Mouse (Mus musculus): Measurements from ENCODE around the gene Zbtb33.
"Not testable (repeated sequence)": the region's sequence is repeated elsewhere in the genome, so short reads cannot be mapped to it uniquely, and the experiment has no call there.

Gene Zbtb33

DNA sequence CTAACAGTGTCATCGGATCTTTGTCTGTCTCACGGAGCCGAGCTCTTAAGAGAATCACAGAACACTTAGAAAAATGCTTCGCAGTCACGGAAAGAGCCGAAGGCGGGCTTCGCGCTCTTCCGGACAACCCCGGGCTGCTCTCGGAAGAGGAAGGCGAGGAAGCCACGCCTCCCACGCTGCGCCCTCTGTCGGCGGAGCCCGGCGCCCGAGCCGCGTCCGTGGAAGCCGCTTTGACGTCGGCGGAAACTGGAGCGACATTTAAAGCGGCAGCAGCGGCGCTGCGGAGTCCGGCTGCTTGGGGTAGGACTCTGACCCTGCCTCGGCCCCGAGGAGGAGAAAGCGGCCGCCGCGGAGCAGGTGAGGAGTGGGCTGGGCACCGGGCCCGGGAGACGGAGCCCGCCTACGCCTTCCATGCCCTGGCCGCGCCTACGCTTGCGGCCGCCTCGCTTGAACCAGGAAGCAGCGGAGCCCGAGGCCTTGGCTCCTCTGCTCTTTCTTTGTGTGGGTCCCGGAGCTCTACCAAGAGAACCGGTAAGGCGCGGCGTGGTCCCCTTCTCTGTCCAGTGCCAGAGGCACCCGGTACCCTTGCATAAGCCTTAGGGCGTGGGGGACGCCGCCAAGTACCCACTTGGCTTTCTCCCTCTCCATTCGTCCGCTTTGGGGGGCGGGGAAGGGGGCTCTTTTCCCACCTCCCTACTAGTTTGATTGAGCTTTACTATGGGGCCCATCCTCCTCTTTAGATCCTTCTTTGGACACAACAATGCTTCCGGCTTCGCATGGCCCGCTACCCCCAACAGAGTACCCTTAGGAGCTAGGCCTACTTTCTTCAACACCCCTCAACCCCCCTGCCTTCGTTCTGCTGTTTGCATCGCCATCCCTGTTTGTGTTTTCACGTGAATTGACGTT, at the start of gene Zbtb33:
Gene Zbtb33 (plus strand): TSS at position 242 of the 906 bp plus-strand sequence.
- peak; percentile 50 for DNase-seq (ENCODE audit: low spot score)

- DNase-seq (ENCODE audit: low spot score), result no peak
Observed at GRCm38 (mm10) chrX:38159097-38159496, 30.5 kb upstream of the Zbtb33 start.

- no peak for DNase-seq (ENCODE audit: low spot score)
Observed at GRCm38 (mm10) chrX:38165315-38165714, 24.3 kb upstream of the Zbtb33 start.

- no peak for DNase-seq (ENCODE audit: low spot score)
Observed at GRCm38 (mm10) chrX:38166064-38166463, 23.5 kb upstream of the Zbtb33 start.

DNA sequence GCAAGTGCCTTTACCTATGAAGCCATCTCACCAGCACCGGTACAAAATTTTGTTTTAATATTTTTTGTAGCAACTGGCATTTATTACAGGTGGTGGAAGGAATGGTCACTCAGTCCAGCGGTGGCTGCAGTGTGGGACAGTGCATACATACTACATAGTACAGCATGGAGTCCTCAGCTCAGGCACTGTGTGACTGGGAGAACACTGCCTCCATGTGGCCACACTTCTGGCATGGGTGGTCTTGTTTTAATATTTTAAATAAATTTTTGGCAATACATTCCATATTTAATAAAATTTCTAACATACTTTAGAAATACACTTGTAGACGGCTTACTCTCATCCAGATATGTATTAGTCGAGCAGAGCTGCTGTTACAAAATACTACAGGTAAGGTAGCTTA, 23.0 kb upstream of the Zbtb33 start:
- DNase-seq (ENCODE audit: low spot score), result no peak

DNA sequence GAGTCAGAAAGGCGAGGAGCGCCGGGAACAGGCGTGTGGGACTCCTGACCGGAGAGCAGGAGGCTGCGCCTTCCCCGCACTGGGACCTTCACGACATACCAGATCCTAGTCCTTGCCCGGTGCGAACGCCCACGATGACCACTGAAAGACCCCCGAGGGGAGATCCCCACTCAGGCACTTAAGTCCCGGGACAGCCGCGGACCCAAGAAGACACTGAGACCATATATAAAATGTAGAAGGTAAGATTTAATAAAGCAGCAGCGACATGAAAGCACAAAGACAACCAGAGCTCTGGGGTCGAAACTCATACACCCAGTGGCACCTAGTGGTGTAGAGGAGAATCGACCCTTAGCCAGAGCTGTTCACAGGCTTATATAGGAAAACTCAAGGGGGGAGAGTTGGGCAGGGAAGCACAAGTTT, 9.7 kb upstream of the Zbtb33 start:
- DNase-seq (ENCODE audit: low spot score), result not testable (repeated sequence)

DNA sequence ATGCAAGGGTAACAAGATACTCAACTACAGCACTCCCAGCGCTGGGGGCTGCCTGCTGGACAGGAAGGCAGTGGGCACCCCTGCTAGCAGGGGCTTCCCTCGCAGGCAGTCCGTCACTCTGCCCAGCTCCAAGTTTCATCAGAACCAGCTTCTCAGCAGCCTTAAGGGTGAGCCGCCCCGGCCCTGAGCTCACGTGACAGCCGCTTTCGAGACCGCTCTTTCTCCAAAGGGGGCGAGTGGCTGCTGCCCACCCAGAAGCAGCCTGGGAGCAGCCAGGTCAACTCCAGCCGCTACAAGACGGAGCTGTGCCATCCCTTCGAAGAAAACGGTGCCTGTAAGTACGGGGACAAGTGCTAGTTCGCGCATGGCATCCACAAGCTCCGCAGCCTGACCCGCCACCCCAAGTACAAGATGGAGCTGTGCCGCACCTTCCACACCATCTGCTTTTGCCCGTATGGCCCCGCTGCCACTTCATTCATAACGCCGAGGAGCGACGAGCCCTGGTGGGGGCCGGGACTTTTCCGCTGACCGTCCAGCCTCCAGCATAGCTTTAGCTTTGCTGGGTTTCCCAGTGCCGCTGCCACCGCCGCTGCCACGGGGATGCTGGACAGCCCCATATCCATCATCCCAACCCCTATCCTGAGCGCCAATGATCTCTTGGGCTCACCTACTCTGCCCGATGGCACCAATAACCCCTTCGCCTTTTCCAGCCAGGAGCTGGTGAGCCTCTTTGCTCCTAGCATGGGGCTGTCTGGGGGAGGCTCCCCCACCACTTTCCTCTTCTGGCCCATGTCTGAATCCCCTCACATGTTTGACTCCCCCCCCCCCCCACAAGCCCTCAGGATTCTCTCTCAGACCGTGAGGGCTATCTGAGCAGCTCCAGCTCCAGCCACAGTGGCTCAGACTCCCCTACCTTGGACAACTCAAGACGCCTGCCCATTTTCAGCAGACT, 8.7 kb upstream of the Zbtb33 start:
- DNase-seq (ENCODE audit: low spot score), result no peak

DNA sequence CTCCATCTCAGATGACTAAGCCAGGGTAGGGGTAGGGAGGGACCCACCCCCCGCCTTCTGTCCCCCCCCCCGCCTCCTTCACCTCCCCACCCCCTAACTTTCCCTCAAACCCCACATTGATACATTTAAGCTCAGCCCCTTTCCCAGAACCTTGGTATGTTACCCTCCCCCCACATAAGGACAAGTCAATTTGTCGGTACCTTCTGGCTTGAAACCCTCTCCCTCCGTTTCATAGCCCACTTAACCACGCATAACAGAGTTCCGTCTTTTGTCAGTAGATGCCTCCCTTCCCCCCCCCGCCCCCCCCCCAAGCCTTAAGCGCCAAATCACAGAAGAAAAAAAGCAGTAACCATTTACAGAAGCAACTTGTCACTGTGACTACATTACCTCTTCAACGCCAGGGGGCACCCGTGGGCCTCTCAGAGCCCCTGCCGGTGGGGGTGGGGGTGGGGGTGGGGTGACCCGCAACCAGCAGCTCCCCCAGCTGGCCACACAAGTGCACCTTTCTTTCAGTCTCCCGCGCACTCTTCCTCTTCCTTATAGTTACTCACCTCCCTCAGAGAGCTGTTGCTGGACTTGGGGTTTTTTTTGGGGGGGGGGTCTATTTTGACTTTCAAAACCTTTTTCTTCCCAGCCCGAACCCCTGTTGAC, 7.9 kb upstream of the Zbtb33 start:
- no peak for DNase-seq (ENCODE audit: low spot score)

DNA sequence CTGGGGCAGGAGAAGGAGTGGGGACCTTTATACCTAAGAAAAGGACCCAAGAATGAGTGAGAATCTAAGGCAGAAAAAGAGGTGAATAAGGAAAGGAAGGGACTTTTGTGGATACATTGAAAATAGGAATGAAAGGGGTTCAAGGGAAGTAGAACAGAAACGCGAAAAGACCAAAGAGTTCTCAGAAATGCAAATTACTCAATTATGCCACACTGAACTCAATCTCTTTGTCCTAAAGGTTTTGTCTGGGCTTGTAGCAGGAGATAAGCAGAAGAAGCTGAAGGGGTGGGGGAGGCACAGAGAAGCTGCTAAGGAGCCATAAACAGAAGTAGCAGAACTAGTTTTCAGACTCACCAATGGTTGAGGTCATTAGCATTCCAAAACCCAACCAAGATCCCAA, 4.1 kb upstream of the Zbtb33 start:
- no peak for DNase-seq (ENCODE audit: low spot score)

DNA sequence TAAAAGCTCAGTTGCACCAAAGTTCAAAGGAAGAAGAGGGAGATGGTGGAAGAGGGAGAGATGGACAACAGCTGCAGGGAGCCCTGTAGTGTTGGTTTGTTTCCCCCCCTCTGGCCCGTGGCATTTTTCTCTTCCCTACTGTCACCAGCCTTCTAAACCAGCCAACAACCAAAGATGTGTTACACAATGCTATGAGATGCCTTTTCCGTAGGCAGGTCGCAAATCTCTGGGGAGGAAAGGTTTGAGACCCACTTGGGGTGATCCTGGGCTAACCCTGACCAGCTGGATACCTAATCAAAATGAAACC, 818 bp downstream of the Zbtb33 start:
- DNase-seq (ENCODE audit: low spot score), result no peak

DNA sequence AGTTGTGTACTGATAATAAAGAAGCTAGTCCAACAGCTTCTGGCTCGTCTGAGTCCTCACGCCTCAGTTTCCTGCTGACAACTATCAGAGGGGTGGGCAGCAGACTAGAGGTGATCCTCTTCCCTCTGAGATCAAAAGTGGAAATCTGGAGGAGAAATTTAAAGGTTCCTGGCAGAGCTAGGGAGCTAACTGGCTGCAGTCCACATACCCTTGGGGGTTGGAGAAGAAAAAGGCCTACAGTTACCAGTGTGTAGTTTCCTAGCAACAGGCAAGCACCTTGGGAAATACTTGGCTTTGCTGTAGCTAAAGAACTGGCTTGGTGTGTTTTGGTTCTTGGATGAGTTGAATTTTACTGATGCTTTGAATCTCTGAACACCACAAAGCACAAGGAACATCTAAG, 12.2 kb downstream of the Zbtb33 start:
- no peak for DNase-seq (ENCODE audit: low spot score)

GRCm38 (mm10) chrX:38207392-38207791, 17.8 kb downstream of the Zbtb33 start:
- no peak for DNase-seq (ENCODE audit: low spot score)

DNA sequence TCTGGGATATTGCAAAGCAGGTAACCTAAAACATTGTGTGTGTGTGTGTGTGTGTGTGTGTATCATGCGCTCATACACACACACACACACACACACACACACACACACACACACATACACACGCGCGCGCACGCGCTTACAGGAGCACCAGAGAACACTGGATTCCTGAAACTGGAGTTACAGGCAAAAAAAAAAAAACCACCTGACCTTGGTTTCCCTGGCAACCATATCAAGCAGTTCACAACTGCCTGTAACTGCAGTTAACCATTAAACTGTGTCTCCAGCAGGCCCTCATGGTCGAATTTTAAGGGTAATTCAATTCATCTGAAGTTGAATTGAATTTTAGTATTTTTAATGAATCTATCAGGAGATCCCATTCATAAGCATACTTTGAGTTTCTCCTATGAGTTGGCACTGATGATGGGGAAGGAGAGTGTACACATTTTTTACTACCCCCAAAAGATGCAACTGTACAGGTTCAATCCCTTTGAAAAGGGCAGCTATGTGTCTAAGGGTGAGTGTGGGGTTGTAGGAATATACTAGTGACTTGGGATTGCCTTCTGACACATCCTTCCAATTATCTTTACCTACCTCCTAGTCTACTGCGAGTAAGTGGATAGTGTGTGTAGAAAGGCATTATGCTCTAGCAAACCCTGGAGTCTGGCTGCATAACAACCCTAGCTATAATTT, 27.5 kb downstream of the Zbtb33 start:
- no peak for DNase-seq (ENCODE audit: low spot score)

DNA sequence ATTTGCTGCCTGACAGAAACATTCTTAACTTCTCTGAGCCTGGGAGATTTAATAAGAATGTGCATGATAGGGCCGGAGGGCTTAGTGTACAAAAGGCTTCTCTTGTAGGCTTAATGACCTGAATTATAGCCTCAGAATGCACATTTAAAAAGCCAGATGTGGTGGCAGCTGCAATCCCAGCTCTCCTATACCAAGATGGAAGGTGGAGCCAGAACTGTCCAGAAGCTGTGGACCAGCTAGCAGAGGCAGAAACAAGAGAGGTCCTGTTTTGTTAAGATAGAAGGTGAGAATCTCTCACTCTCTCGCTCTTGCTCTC, 28.0 kb downstream of the Zbtb33 start:
- DNase-seq (ENCODE audit: low spot score), result no peak

DNA sequence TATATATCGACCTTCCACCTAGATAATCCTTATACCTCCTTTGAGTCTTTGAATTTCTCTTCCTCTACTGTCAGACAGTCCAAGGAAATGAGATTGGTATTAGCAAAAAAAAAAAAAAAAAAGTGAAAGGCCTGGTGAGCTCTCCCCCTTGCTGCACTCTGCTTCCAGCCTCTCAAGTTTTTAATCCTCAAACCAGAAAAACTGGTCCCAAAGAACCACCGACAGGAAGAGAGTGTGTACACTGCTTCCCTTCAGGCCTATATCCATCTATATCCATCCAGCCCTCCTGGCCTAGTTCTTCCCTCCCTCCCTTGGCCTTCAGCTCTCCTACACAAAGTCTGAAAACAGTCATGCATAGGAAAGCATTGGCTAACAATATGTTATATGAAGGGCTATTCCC, 33.2 kb downstream of the Zbtb33 start:
- no peak for DNase-seq (ENCODE audit: low spot score)

GRCm38 (mm10) chrX:38229888-38230287, 40.3 kb downstream of the Zbtb33 start:
- no peak for DNase-seq (ENCODE audit: low spot score)

GRCm38 (mm10) chrX:38237731-38238130, 48.1 kb downstream of the Zbtb33 start:
- DNase-seq (ENCODE audit: low spot score), result peak; percentile 22
